Mouse (Mus musculus) spleen, adult 2 months (tissue): ENCODE data around the gene Gprc5a. TPM values are rescaled to one million over a fixed set of nuclear protein-coding genes. Genes with fewer than 3 reads are reported as not detected.

Source experiments
- DNase-seq, 2 experiments: peaks; one replicate each; pipeline versions ENCODE4 v3.0.0 to v3.0.0-alpha.2; 2012 to 2021; ENCODE audit warnings: low spot score in 2 of 2, low read depth in 1 of 2
- H3K27ac ChIP-seq: fragments of 200-500 bp; 2 replicates; pipeline ENCODE4 v1.5.1; 2012; ENCODE audit warnings: low read length, inconsistent platforms; ENCODE audit not compliant: insufficient read depth
- H3K27me3 ChIP-seq: fragments of 200-500 bp; 2 replicates; pipeline ENCODE4 v1.6.1; 2012; ENCODE audit warnings: mild to moderate bottlenecking, moderate library complexity, low read length, inconsistent platforms; ENCODE audit not compliant: control insufficient read depth, insufficient read depth
- H3K36me3 ChIP-seq: fragments of 200-500 bp; 2 replicates; pipeline ENCODE4 v1.6.1; 2012; ENCODE audit warnings: mild to moderate bottlenecking, low read length, inconsistent platforms; ENCODE audit not compliant: control insufficient read depth, insufficient read depth
- H3K4me1 ChIP-seq: fragments of 200-500 bp; 2 replicates; pipeline ENCODE4 v1.6.1; 2011; ENCODE audit warnings: inconsistent platforms; ENCODE audit not compliant: control insufficient read depth, insufficient read depth, insufficient read length
- H3K4me3 ChIP-seq: fragments of 200-500 bp; 2 replicates; pipeline ENCODE4 v1.5.1; 2011; ENCODE audit warnings: mild to moderate bottlenecking, inconsistent platforms; ENCODE audit not compliant: insufficient read depth, insufficient read length; ENCODE audit errors: extremely low read depth
- CTCF ChIP-seq: fragments of 200-500 bp; IDR thresholded peaks from 2 replicates; pipeline ENCODE4 v1.5.1; 2011; ENCODE audit warnings: mild to moderate bottlenecking, inconsistent platforms; ENCODE audit not compliant: insufficient read depth, insufficient read length, insufficient replicate concordance; ENCODE audit errors: extremely low read depth
- POLR2A ChIP-seq: fragments of 200-500 bp; IDR thresholded peaks from 2 replicates; pipeline ENCODE4 v1.6.1; 2011; ENCODE audit warnings: low read depth, low read length, inconsistent platforms
- WGBS: fragments of 180-500 bp; shearing (Covaris S2); methylation state at CpG from one replicate; pipeline ENCODE4 v1.1.7; 2018; 5-methylcytosine and 5-hydroxymethylcytosine counted together
- polyA plus RNA-seq: library from polyadenylated mRNA; depleted of rRNA; stranded (reverse); fragments of >200 nt; gene quantifications from 2 replicates; pipeline ENCODE4 v1.2.3, GENCODE M21; 2012

Gene Gprc5a
- polyA plus RNA-seq, 1 experiment = 0.21 TPM

DNA sequence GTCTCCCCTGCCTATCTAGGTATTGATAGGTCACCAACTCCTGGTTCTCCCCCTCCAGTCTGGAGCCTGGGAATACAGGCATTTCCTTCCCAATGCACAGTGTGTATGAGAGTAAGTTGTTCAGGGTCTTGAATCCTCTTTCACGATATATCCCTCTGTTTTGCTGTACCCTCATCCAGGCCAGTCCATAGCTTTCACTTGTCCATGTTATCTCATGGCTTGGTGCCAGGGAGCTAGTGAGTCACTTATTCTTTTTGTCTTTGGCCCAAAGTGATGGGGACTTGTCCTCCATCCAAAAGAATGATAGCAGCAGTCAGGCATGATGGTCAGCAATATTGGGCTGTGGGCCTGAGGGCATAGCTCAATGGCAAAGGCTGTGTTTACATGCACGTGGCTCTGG, 38.7 kb upstream of the Gprc5a start:
- WGBS = 88% methylated on average over 2 of the region's 2 CpGs
- TF ChIP-seq CTCF = no peak
- TF ChIP-seq POLR2A = no peak
- peaks cover 14% of the 10 kb centered on the region for H3K36me3 ChIP-seq
- DNase-seq = no peak
- H3K4me3 ChIP-seq = no peak overlapping the region
- no peaks in the 10 kb centered on the region for H3K4me1 ChIP-seq
- no peaks in the 10 kb centered on the region for H3K27me3 ChIP-seq
- no peak overlapping the region for H3K27ac ChIP-seq

DNA sequence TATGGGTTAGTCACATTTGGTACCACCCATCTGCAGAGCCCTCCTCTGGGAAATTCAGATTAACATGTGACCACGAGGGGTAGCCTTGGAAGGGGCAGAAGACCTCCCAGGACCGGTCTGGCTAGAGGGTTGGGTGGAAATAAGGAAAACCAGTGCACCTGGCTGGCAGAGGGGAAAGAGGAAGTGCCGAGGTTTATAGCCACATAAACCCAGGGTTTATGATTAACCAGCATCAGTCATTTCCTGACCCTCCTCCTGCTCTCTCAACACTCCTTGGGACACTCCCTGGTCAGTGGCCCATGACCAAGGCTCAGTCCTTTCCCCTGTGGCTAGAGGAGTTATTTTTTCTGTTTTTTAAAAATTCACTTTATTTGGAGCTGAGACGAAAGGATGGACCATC, 36.2 kb upstream of the Gprc5a start:
- Histone ChIP-seq H3K27ac (no peak overlapping the region), H3K4me1 (no peaks in the 10 kb centered on the region), H3K27me3 (no peaks in the 10 kb centered on the region), H3K4me3 (no peak overlapping the region), H3K36me3 (no peaks in the 10 kb centered on the region; the same call in 1 of the 2 replicates)
- no peak for DNase-seq
- 22% methylated on average over 4 of the region's 4 CpGs for WGBS
- TF ChIP-seq CTCF (no peak), POLR2A (no peak)

GRCm38 (mm10) chr6:135038674-135039073, 26.8 kb upstream of the Gprc5a start:
- 64% methylated on average over 3 of the region's 3 CpGs for WGBS
- H3K27me3 ChIP-seq = no peaks in the 10 kb centered on the region

DNA sequence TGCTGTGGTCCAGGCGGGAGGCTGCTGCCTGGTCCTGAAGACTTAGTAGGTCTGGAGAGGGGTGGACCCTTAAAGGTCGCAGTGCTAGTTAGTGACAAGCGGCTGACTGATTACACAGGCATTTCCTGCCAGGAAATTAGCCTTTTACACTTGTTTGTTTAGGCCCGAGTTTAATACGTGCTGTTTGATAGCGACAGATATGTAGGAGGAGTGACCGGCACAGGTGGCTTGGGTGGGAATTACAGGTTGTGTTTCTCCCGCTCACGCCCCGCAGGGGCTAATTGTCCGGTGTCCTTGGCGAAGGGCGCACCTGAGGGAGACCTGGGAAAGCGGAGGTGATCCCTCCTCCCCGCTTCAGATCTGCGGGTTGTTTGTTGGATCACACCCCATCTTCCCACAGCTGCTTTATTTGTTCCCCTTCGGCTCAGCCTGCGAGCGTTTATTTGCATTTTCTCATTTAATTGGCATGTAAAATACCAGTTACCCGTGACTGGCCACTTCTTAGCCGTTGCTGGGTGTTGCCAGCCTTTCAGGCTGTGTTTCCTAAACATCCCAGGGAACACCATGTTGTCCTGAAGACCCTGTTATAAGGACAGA, 25.1 kb upstream of the Gprc5a start:
- 16% methylated on average over 21 of the region's 21 CpGs for WGBS
- Histone ChIP-seq H3K27me3 (no peaks in the 10 kb centered on the region), H3K27ac (no peak overlapping the region), H3K36me3 (no peaks in the 10 kb centered on the region), H3K4me3 (no peak overlapping the region), H3K4me1 (no peaks in the 10 kb centered on the region)
- TF ChIP-seq CTCF (no peak), POLR2A (no peak)
- DNase-seq = no peak

More at GRCm38 (mm10) chr6:135038674-135039073, 26.8 kb upstream of the Gprc5a start:
- no peak overlapping the region for H3K4me3 ChIP-seq
- no peaks in the 10 kb centered on the region for H3K36me3 ChIP-seq
- no peak for DNase-seq
- no peak overlapping the region for H3K27ac ChIP-seq
- no peaks in the 10 kb centered on the region for H3K4me1 ChIP-seq
- no peak for TF ChIP-seq CTCF
- no peak for TF ChIP-seq POLR2A

DNA sequence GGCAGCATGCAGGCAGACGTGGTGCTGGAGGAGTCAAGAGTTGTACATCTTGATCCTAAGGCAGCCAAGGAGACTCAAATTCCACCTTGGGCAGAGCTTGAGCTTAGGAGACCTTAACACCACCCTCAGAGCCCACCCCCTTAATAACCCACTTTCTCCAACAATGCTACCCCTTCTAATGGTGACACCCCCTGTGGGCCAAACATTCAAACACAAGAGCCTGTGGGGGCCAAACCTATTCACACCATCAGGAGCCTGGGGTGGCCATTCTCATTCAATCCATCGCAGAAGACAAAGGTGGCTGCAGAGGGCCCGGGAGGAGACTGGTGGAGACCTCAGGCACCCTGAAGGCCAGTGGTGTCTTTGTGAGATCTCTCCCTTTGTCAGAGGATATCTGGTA, 23.5 kb upstream of the Gprc5a start:
- Histone ChIP-seq H3K4me3 (no peak overlapping the region), H3K27ac (no peak overlapping the region), H3K27me3 (no peaks in the 10 kb centered on the region), H3K36me3 (no peaks in the 10 kb centered on the region), H3K4me1 (no peaks in the 10 kb centered on the region)
- no peak for TF ChIP-seq POLR2A
- TF ChIP-seq CTCF = no peak
- 88% methylated on average over 3 of the region's 3 CpGs for WGBS
- DNase-seq = no peak

GRCm38 (mm10) chr6:135047276-135047675, 18.2 kb upstream of the Gprc5a start:
- Histone ChIP-seq H3K27ac (no peak overlapping the region), H3K4me3 (no peak overlapping the region), H3K4me1 (no peaks in the 10 kb centered on the region), H3K36me3 (no peaks in the 10 kb centered on the region), H3K27me3 (no peaks in the 10 kb centered on the region)
- 79% methylated on average over 9 of the region's 9 CpGs for WGBS
- DNase-seq = no peak
- TF ChIP-seq CTCF = no peak
- TF ChIP-seq POLR2A = no peak

DNA sequence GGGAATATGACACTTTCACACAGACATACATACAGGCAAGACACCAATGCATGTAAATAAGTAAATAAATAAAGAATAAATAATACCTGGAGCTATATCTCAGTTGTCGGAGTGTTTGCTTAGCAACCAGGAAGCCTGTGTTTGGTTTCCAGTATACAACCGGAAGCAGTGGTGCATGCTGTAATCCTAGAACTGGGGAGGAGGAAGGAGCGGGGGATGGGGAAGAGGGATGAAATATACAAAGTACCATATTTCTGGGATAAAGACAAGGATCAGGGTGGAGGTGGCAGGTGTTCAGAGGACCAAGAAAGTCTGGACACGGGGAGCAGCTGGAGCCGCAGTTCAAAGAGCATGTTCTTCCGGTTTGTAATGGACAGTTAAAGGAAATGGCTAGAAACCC, 16.9 kb upstream of the Gprc5a start:
- no peaks in the 10 kb centered on the region for H3K4me1 ChIP-seq
- no peak for DNase-seq
- 80% methylated on average over 6 of the region's 6 CpGs for WGBS
- TF ChIP-seq POLR2A (no peak), CTCF (no peak)
- no peaks in the 10 kb centered on the region for H3K36me3 ChIP-seq
- H3K27me3 ChIP-seq = no peaks in the 10 kb centered on the region
- no peak overlapping the region for H3K27ac ChIP-seq
- no peak overlapping the region for H3K4me3 ChIP-seq

DNA sequence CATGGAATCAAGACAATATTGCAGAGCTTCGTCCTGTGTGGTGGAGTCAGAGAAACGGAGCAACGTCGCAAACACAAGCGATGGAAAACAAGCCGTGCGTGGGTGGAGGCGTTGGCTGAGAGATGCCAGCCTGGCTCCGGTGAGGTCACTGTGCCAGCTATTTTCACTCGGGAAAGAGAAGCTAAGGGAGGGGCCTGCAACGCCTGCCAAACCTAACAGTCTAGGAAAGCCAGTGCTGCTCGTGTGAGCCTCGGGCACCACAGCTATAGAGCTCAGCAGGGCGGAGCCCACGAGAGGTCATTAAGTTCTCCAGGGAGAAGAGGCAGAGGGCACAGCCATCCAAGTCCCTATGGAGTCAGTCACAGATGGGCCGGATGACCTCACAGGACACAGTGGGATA, 16.5 kb upstream of the Gprc5a start:
- no peaks in the 10 kb centered on the region for H3K27me3 ChIP-seq
- no peaks in the 10 kb centered on the region for H3K4me1 ChIP-seq
- TF ChIP-seq POLR2A (no peak), CTCF (no peak)
- WGBS = 89% methylated on average over 16 of the region's 16 CpGs
- H3K27ac ChIP-seq = no peak overlapping the region
- H3K36me3 ChIP-seq = no peaks in the 10 kb centered on the region
- no peak for DNase-seq
- H3K4me3 ChIP-seq = no peak overlapping the region
